22 mouse cellular contexts compared by ENCODE assay signal in genomic region chr14:10738076-10738475, GRCm38 (mm10).
DNase-seq lines count a peak whose midpoint lies in the region; ATAC-seq and TF ChIP-seq lines count a peak whose summit lies in the region.
"Had no signal": no experiment of that assay in that cellular context is flagged by ENCODE, and none has a peak within 500 bp of the region (broad histone marks: within the 10 kb centered on the region; RNA-seq: fewer than 3 reads in every experiment).

No protein-coding gene starts in this region.

- peak overlapping the region; percentile 63 for H3K4me3 ChIP-seq in testis, adult 2 months (ENCODE audit: control insufficient read depth, low read depth, low read length)
- no peak overlapping the region for H3K4me3 ChIP-seq in liver, embryonic 12.5 days
- H3K4me3 ChIP-seq: embryonic facial prominence, embryonic 10.5 days; embryonic facial prominence, embryonic 12.5 days; forebrain, embryonic 13.5 days; forebrain, embryonic 15.5 days had no signal

- H3K27me3 ChIP-seq in testis, adult 2 months (ENCODE audit: control insufficient read depth, insufficient read depth, low read length) = no peaks in the 10 kb centered on the region
- H3K27me3 ChIP-seq in liver, embryonic 12.5 days (replicated peaks) = no peaks in the 10 kb centered on the region
- H3K27me3 ChIP-seq: CH12.LX; embryonic facial prominence, embryonic 12.5 days; forebrain, embryonic 13.5 days; forebrain, embryonic 15.5 days; Patski had no signal

- no peak for DNase-seq in testis, postnatal 14 days (ENCODE audit: low spot score)
- DNase-seq in R1 (ENCODE audit: low read depth, low spot score) = peak; percentile 63
- no peak for DNase-seq in heart, postnatal 25 days (ENCODE audit: low spot score)
- DNase-seq: adrenal gland, adult 8-10 months; adrenal gland, postnatal 14 days; adrenal gland, postnatal 36 days; B cell, adult 2 months; cerebellum, adult 11-12 months; cerebellum, adult 2 months; cerebellum, adult 9-10 months; cerebellum, postnatal 25 days; forebrain, postnatal 0 days had no signal

- H3K36me3 ChIP-seq in testis, adult 2 months (ENCODE audit: control insufficient read depth, insufficient read depth, low read length) = no peaks in the 10 kb centered on the region
- H3K36me3 ChIP-seq in liver, embryonic 12.5 days = no peaks in the 10 kb centered on the region
- H3K36me3 ChIP-seq: embryonic facial prominence, embryonic 10.5 days; embryonic facial prominence, embryonic 12.5 days; forebrain, embryonic 15.5 days had no signal

- H3K9me3 ChIP-seq in liver, embryonic 12.5 days (replicated peaks) = no peaks in the 10 kb centered on the region
- H3K9me3 ChIP-seq: embryonic facial prominence, embryonic 10.5 days; embryonic facial prominence, embryonic 12.5 days; forebrain, embryonic 13.5 days; forebrain, embryonic 15.5 days had no signal

- H3K9ac ChIP-seq in liver, embryonic 12.5 days = no peak overlapping the region
- H3K9ac ChIP-seq: embryonic facial prominence, embryonic 12.5 days; forebrain, embryonic 13.5 days; forebrain, embryonic 15.5 days; forebrain, postnatal 0 days had no signal

- TF ChIP-seq POLR2A in testis, adult 2 months (IDR thresholded peaks at IDR 0.05; ENCODE audit: control insufficient read depth, low read depth, low read length) = no peak

- no peak for TF ChIP-seq CTCF in testis, adult 2 months (IDR thresholded peaks at IDR 0.05; ENCODE audit: control insufficient read depth, insufficient read depth, insufficient replicate concordance, low read depth, low read length)

- WGBS in liver, embryonic 12.5 days (ENCODE audit: insufficient replicate concordance) = 67% methylated on average over 2 of the region's 2 CpGs

- H3K4me2 ChIP-seq in liver, embryonic 12.5 days = no peak overlapping the region
- H3K4me2 ChIP-seq: embryonic facial prominence, embryonic 12.5 days; forebrain, embryonic 13.5 days; forebrain, embryonic 15.5 days had no signal

- H3K4me1 ChIP-seq in testis, adult 2 months (ENCODE audit: control insufficient read depth, insufficient read depth, low read length) = peaks cover 3% of the 10 kb centered on the region; the same call in 1 of the 2 replicates
- no peaks in the 10 kb centered on the region for H3K4me1 ChIP-seq in liver, embryonic 12.5 days
- H3K4me1 ChIP-seq: embryonic facial prominence, embryonic 10.5 days; embryonic facial prominence, embryonic 12.5 days; forebrain, embryonic 13.5 days; forebrain, embryonic 15.5 days had no signal

- H3K27ac ChIP-seq in testis, adult 2 months (ENCODE audit: control insufficient read depth, insufficient read depth, low read depth, low read length) = no peak overlapping the region
- no peak overlapping the region for H3K27ac ChIP-seq in liver, embryonic 12.5 days
- H3K27ac ChIP-seq: embryonic facial prominence, embryonic 10.5 days; embryonic facial prominence, embryonic 12.5 days; forebrain, embryonic 13.5 days; forebrain, embryonic 15.5 days had no signal

- intact Hi-C loops in heart, postnatal 25 days (cut with DNase I) = no loop called here

- ATAC-seq in liver, embryonic 12.5 days = no peak
- ATAC-seq: activated CD4-positive, CD25-positive, alpha-beta regulatory T cell, adult 4 months; CD4-positive, CD25-positive, alpha-beta regulatory T cell, adult 4 months; forebrain, embryonic 13.5 days; forebrain, embryonic 15.5 days; forebrain, postnatal 0 days; Patski had no signal
